Mouse (Mus musculus) stomach, postnatal 0 days (tissue): ENCODE measurements around the gene Gm10306. TPM values are rescaled to one million over a fixed set of nuclear protein-coding genes. Genes with fewer than 3 reads are reported as not detected.

Experiments used
- ATAC-seq: fragments of 200-750 bp; cut with Nextera tagmentation; 2 replicates; pipeline ENCODE4 v1.8.0; 2017; ENCODE audit not compliant: low FRiP score, low TSS enrichment
- DNase-seq: peaks from one replicate; pipeline ENCODE4 v3.0.0-alpha.2; 2016; ENCODE audit warnings: low spot score
- H3K27ac ChIP-seq: fragments of 300-500 bp; sonication (generic); replicated peaks from 2 replicates; pipeline ENCODE4 v1.5.1; 2014; ENCODE audit warnings: mild to moderate bottlenecking, control low read depth
- H3K27me3 ChIP-seq: fragments of 300-500 bp; sonication (generic); 2 replicates; pipeline ENCODE4 v1.6.1; 2014; ENCODE audit warnings: low read length; ENCODE audit not compliant: control insufficient read depth, insufficient read depth
- H3K36me3 ChIP-seq: fragments of 300-500 bp; sonication (generic); 2 replicates; pipeline ENCODE4 v1.6.1; 2014; ENCODE audit warnings: low read length, mixed read lengths; ENCODE audit not compliant: control insufficient read depth, insufficient read depth
- H3K4me1 ChIP-seq: fragments of 300-500 bp; sonication (generic); replicated peaks from 2 replicates; pipeline ENCODE4 v1.6.1; 2014; ENCODE audit warnings: antibody characterized with exemption; ENCODE audit not compliant: control insufficient read depth, insufficient read depth
- H3K4me2 ChIP-seq: fragments of 300-500 bp; sonication (generic); replicated peaks from 2 replicates; pipeline ENCODE4 v1.6.1; 2014; ENCODE audit warnings: low read depth, mild to moderate bottlenecking, control low read depth, moderate library complexity
- H3K4me3 ChIP-seq: fragments of 300-500 bp; sonication (generic); 2 replicates; pipeline ENCODE4 v1.5.1; 2014; ENCODE audit warnings: low read depth, low read length, control low read depth
- H3K9ac ChIP-seq: fragments of 300-500 bp; sonication (generic); 2 replicates; pipeline ENCODE4 v1.6.1; 2014; ENCODE audit warnings: mild to moderate bottlenecking, low read length, control low read depth, mixed read lengths
- H3K9me3 ChIP-seq: fragments of 300-500 bp; sonication (generic); 2 replicates; pipeline ENCODE4 v1.6.1; 2016; ENCODE audit warnings: low read length; ENCODE audit not compliant: control insufficient read depth
- CTCF ChIP-seq: IDR thresholded peaks from 2 replicates; pipeline ENCODE4 v1.5.1; 2016; ENCODE audit warnings: antibody characterized with exemption, low read depth, mild to moderate bottlenecking, moderate library complexity
- EP300 ChIP-seq: optimal IDR thresholded peaks from 2 replicates; pipeline ENCODE3; 2016; ENCODE audit warnings: antibody characterized with exemption
- WGBS: fragments of 180-500 bp; shearing (Covaris S2); extraction: QIAGEN DNeasy Blood & Tissue Kit; methylation state at CpG from one replicate; pipeline ENCODE4 v1.1.7; 2014; 5-methylcytosine and 5-hydroxymethylcytosine counted together
- polyA plus RNA-seq: library from polyadenylated mRNA; unstranded; fragments of >200 nt; fragmentation: Nextera tagmentation; extraction: Ambion mirVana; gene quantifications from 2 replicates; pipeline ENCODE4 v1.2.1, GENCODE M21; 2015

Gm10306 gene
- polyA plus RNA-seq, 1 experiment from 2014 or later = 0.21 TPM

- 61% methylated on average over 7 of the region's 7 CpGs for WGBS
Observed at GRCm38 (mm10) chr4:94561954-94562648, 5.8 kb downstream of the Gm10306 start.

GRCm38 (mm10) chr4:94564297-94564696 is 8.0 kb downstream of the Gm10306 start:
- Histone ChIP-seq H3K9me3 (no peaks in the 10 kb centered on the region), H3K36me3 (peaks cover 6% of the 10 kb centered on the region; the same call in 1 of the 2 replicates), H3K27me3 (no peaks in the 10 kb centered on the region), H3K9ac (no peak overlapping the region), H3K4me1 (no peaks in the 10 kb centered on the region), H3K4me3 (no peak overlapping the region), H3K27ac (no peak overlapping the region), H3K4me2 (no peak overlapping the region)
- TF ChIP-seq CTCF (no peak), EP300 (no peak)
- DNase-seq (no peak), ATAC-seq (no peak)

More at GRCm38 (mm10) chr4:94561954-94562648, 5.8 kb downstream of the Gm10306 start:
- Histone ChIP-seq H3K4me1 (no peaks in the 10 kb centered on the region), H3K27me3 (no peaks in the 10 kb centered on the region), H3K4me3 (no peak overlapping the region), H3K36me3 (no peaks in the 10 kb centered on the region), H3K4me2 (no peak overlapping the region), H3K27ac (no peak overlapping the region), H3K9me3 (no peaks in the 10 kb centered on the region), H3K9ac (no peak overlapping the region)
- DNase-seq (no peak), ATAC-seq (no peak)
- TF ChIP-seq EP300 = no peak
- no peak for TF ChIP-seq CTCF

- Histone ChIP-seq H3K4me3 (no peak overlapping the region), H3K27ac (no peak overlapping the region), H3K9ac (no peak overlapping the region), H3K4me2 (no peak overlapping the region), H3K27me3 (no peaks in the 10 kb centered on the region), H3K9me3 (no peaks in the 10 kb centered on the region), H3K4me1 (no peaks in the 10 kb centered on the region), H3K36me3 (peaks cover 10% of the 10 kb centered on the region; the same call in 1 of the 2 replicates)
- ATAC-seq (no peak), DNase-seq (no peak)
- 98% methylated on average over 4 of the region's 4 CpGs for WGBS
- TF ChIP-seq CTCF = no peak
- no peak for TF ChIP-seq EP300
Observed at GRCm38 (mm10) chr4:94572677-94573076, 16.3 kb downstream of the Gm10306 start.

- H3K4me2 ChIP-seq = no peak overlapping the region
- no peaks in the 10 kb centered on the region for H3K4me1 ChIP-seq
- H3K4me3 ChIP-seq = no peak overlapping the region
- H3K9ac ChIP-seq = no peak overlapping the region
- no peaks in the 10 kb centered on the region for H3K36me3 ChIP-seq
- H3K27me3 ChIP-seq = no peaks in the 10 kb centered on the region
- 69% methylated on average over 4 of the region's 4 CpGs for WGBS
- H3K27ac ChIP-seq = no peak overlapping the region
- TF ChIP-seq CTCF = no peak
- no peak for TF ChIP-seq EP300
- H3K9me3 ChIP-seq = no peaks in the 10 kb centered on the region
- DNase-seq = no peak
- no peak for ATAC-seq
Observed at GRCm38 (mm10) chr4:94591765-94592381, 35.5 kb downstream of the Gm10306 start.

GRCm38 (mm10) chr4:94592709-94593108 is 36.4 kb downstream of the Gm10306 start:
- H3K4me1 ChIP-seq = no peaks in the 10 kb centered on the region
- TF ChIP-seq EP300 (no peak), CTCF (no peak)
- H3K27ac ChIP-seq = no peak overlapping the region
- DNase-seq (no peak), ATAC-seq (no peak)
- no peaks in the 10 kb centered on the region for H3K36me3 ChIP-seq
- no peak overlapping the region for H3K4me3 ChIP-seq
- no peak overlapping the region for H3K4me2 ChIP-seq
- no peaks in the 10 kb centered on the region for H3K9me3 ChIP-seq
- H3K9ac ChIP-seq = no peak overlapping the region
- no peaks in the 10 kb centered on the region for H3K27me3 ChIP-seq

- no peak overlapping the region for H3K9ac ChIP-seq
- H3K4me2 ChIP-seq = no peak overlapping the region
- 77% methylated on average over 4 of the region's 4 CpGs for WGBS
- no peaks in the 10 kb centered on the region for H3K9me3 ChIP-seq
- no peaks in the 10 kb centered on the region for H3K4me1 ChIP-seq
- ATAC-seq = no peak
- no peak overlapping the region for H3K4me3 ChIP-seq
- no peak for DNase-seq
- no peaks in the 10 kb centered on the region for H3K36me3 ChIP-seq
- TF ChIP-seq CTCF (peak; percentile 55), EP300 (no peak)
- H3K27me3 ChIP-seq = no peaks in the 10 kb centered on the region
- H3K27ac ChIP-seq = no peak overlapping the region
Observed at GRCm38 (mm10) chr4:94601395-94601794, 45.0 kb downstream of the Gm10306 start.
